Mouse (Mus musculus): ENCODE results near the gene Gm45785. TPM values are rescaled to one million over a fixed set of nuclear protein-coding genes. Genes with fewer than 3 reads are reported as not detected.
A peak's percentile ranks its signal among the peaks of the same experiment; 100 is the strongest.

Gm45785 gene
- polyA plus RNA-seq, 1 experiment from 2014 or later: not detected

- H3K27ac ChIP-seq (replicated peaks in 1 of 2; ENCODE audit: control insufficient read depth in 1 of 2, insufficient read depth in 1 of 2, low read depth in 2 of 2, low read length in 2 of 2): no peak within 1 kb of the TSS
- H3K4me1 ChIP-seq (ENCODE audit: control insufficient read depth in 2 of 2, insufficient read depth in 2 of 2, low read length in 2 of 2): peaks cover 0 to 6% of the 10 kb centered on the region in 2 experiments; a peak in 1 of 4 replicates
- peak within 1 kb of the TSS; percentile 48 to 53 for H3K4me3 ChIP-seq (ENCODE audit: control insufficient read depth in 1 of 2, insufficient read depth in 1 of 2, low read depth in 1 of 2, low read length in 2 of 2)
- no peaks in the 10 kb centered on the region for H3K36me3 ChIP-seq (ENCODE audit: control insufficient read depth, insufficient read depth, low read length)
- 2% methylated on average over 21 of the region's 21 CpGs for WGBS
- ATAC-seq (ENCODE audit: insufficient number of reproducible peaks, insufficient read depth, low FRiP score, low read depth): 0 out of 2 replicates have a peak, but pooled peaks have one; percentile 26
- H3K9me3 ChIP-seq (ENCODE audit: control insufficient read depth, low read length): no peaks in the 10 kb centered on the region
- peak within 1 kb of the TSS; percentile 77 for H3K4me2 ChIP-seq (ENCODE audit: low read length)
- H3K27me3 ChIP-seq (ENCODE audit: control insufficient read depth, insufficient read depth, low read length): no peaks in the 10 kb centered on the region
- H3K9ac ChIP-seq (ENCODE audit: low read length): peak within 1 kb of the TSS; percentile 64
Observed at GRCm38 (mm10) chr7:140821653-140822329, 34.3 kb downstream of the Gm45785 start, which contains the start of gene Zfp941. Gene Zfp941 (minus strand): TSS chr7:140822178.

- Histone ChIP-seq H3K36me3 (ENCODE audit: control insufficient read depth, insufficient read depth, low read length) (no peaks in the 10 kb centered on the region), H3K4me3 (ENCODE audit: control insufficient read depth in 1 of 2, insufficient read depth in 1 of 2, low read depth in 1 of 2, low read length in 2 of 2) (peak overlapping the region; percentile 48 to 53; a peak in 3 of 4 replicates), H3K9ac (ENCODE audit: low read length) (peak overlapping the region; percentile 64; the same call in 1 of the 2 replicates), H3K9me3 (ENCODE audit: control insufficient read depth, low read length) (no peaks in the 10 kb centered on the region), H3K27ac (replicated peaks in 1 of 2; ENCODE audit: control insufficient read depth in 1 of 2, insufficient read depth in 1 of 2, low read depth in 2 of 2, low read length in 2 of 2) (no peak overlapping the region), H3K4me1 (ENCODE audit: control insufficient read depth in 2 of 2, insufficient read depth in 2 of 2, low read length in 2 of 2) (peaks cover 0 to 6% of the 10 kb centered on the region in 2 experiments; a peak in 1 of 4 replicates), H3K4me2 (ENCODE audit: low read length) (peak overlapping the region; percentile 77), H3K27me3 (ENCODE audit: control insufficient read depth, insufficient read depth, low read length) (no peaks in the 10 kb centered on the region)
- WGBS: 51% methylated on average over 5 of the region's 5 CpGs
- no peak for ATAC-seq (ENCODE audit: insufficient number of reproducible peaks, insufficient read depth, low FRiP score, low read depth)
Observed at GRCm38 (mm10) chr7:140821305-140821652, 34.9 kb downstream of the Gm45785 start.

GRCm38 (mm10) chr7:140820173-140820572, 36.0 kb downstream of the Gm45785 start:
- Histone ChIP-seq H3K9me3 (ENCODE audit: control insufficient read depth, low read length) (no peaks in the 10 kb centered on the region), H3K4me1 (ENCODE audit: control insufficient read depth in 2 of 2, insufficient read depth in 2 of 2, low read length in 2 of 2) (peaks cover 0 to 6% of the 10 kb centered on the region in 2 experiments; a peak in 1 of 4 replicates), H3K36me3 (ENCODE audit: control insufficient read depth, insufficient read depth, low read length) (no peaks in the 10 kb centered on the region), H3K27me3 (ENCODE audit: control insufficient read depth, insufficient read depth, low read length) (no peaks in the 10 kb centered on the region), H3K4me2 (ENCODE audit: low read length) (no peak overlapping the region), H3K9ac (ENCODE audit: low read length) (no peak overlapping the region), H3K27ac (replicated peaks in 1 of 2; ENCODE audit: control insufficient read depth in 1 of 2, insufficient read depth in 1 of 2, low read depth in 2 of 2, low read length in 2 of 2) (no peak overlapping the region), H3K4me3 (ENCODE audit: control insufficient read depth in 1 of 2, insufficient read depth in 1 of 2, low read depth in 1 of 2, low read length in 2 of 2) (no peak overlapping the region)
- ATAC-seq (ENCODE audit: insufficient number of reproducible peaks, insufficient read depth, low FRiP score, low read depth): no peak
- 63% methylated on average over 4 of the region's 4 CpGs for WGBS

- H3K27ac ChIP-seq (replicated peaks in 1 of 2; ENCODE audit: control insufficient read depth in 1 of 2, insufficient read depth in 1 of 2, low read depth in 2 of 2, low read length in 2 of 2): no peak overlapping the region
- no peaks in the 10 kb centered on the region for H3K4me1 ChIP-seq (ENCODE audit: control insufficient read depth in 2 of 2, insufficient read depth in 2 of 2, low read length in 2 of 2)
- H3K27me3 ChIP-seq (ENCODE audit: control insufficient read depth, insufficient read depth, low read length): no peaks in the 10 kb centered on the region
- 83% methylated on average over 12 of the region's 12 CpGs for WGBS
- no peaks in the 10 kb centered on the region for H3K9me3 ChIP-seq (ENCODE audit: control insufficient read depth, low read length)
- ATAC-seq (ENCODE audit: insufficient number of reproducible peaks, insufficient read depth, low FRiP score, low read depth): no peak
- no peak overlapping the region for H3K4me3 ChIP-seq (ENCODE audit: control insufficient read depth in 1 of 2, insufficient read depth in 1 of 2, low read depth in 1 of 2, low read length in 2 of 2)
- no peak overlapping the region for H3K9ac ChIP-seq (ENCODE audit: low read length)
- H3K36me3 ChIP-seq (ENCODE audit: control insufficient read depth, insufficient read depth, low read length): no peaks in the 10 kb centered on the region
- no peak overlapping the region for H3K4me2 ChIP-seq (ENCODE audit: low read length)
Observed at GRCm38 (mm10) chr7:140812850-140813249, 43.3 kb downstream of the Gm45785 start.

- H3K27me3 ChIP-seq (ENCODE audit: control insufficient read depth, insufficient read depth, low read length): no peaks in the 10 kb centered on the region
- H3K9ac ChIP-seq (ENCODE audit: low read length): no peak overlapping the region
- H3K9me3 ChIP-seq (ENCODE audit: control insufficient read depth, low read length): no peaks in the 10 kb centered on the region
- no peak overlapping the region for H3K27ac ChIP-seq (replicated peaks in 1 of 2; ENCODE audit: control insufficient read depth in 1 of 2, insufficient read depth in 1 of 2, low read depth in 2 of 2, low read length in 2 of 2)
- H3K4me1 ChIP-seq (ENCODE audit: control insufficient read depth in 2 of 2, insufficient read depth in 2 of 2, low read length in 2 of 2): no peaks in the 10 kb centered on the region
- WGBS: 83% methylated on average over 13 of the region's 13 CpGs
- H3K4me2 ChIP-seq (ENCODE audit: low read length): no peak overlapping the region
- H3K4me3 ChIP-seq (ENCODE audit: control insufficient read depth in 1 of 2, insufficient read depth in 1 of 2, low read depth in 1 of 2, low read length in 2 of 2): no peak overlapping the region
- H3K36me3 ChIP-seq (ENCODE audit: control insufficient read depth, insufficient read depth, low read length): no peaks in the 10 kb centered on the region
- no peak for ATAC-seq (ENCODE audit: insufficient number of reproducible peaks, insufficient read depth, low FRiP score, low read depth)
Observed at GRCm38 (mm10) chr7:140811714-140812113, 44.4 kb downstream of the Gm45785 start.

DNA sequence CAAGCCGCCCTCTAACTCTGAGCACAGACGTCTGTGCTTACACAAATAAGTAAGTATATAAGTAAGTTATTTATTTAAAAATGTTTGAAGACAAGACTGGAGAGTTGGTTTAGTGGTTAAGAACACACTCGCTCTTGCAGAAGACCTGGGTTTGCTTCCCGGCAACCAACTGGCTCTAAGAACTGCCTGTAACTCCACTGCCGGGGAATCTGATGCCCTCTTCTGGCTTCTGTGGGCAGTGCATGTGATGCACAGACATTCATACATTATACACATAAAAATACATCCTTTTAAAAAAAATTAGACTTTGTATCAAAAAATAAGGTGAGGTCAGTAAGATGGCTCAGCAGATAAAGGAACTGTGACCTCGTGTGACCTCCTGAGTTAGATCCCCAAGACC, 45.6 kb downstream of the Gm45785 start:
- Histone ChIP-seq H3K9ac (ENCODE audit: low read length) (no peak overlapping the region), H3K4me2 (ENCODE audit: low read length) (no peak overlapping the region), H3K4me3 (ENCODE audit: control insufficient read depth in 1 of 2, insufficient read depth in 1 of 2, low read depth in 1 of 2, low read length in 2 of 2) (no peak overlapping the region), H3K27ac (replicated peaks in 1 of 2; ENCODE audit: control insufficient read depth in 1 of 2, insufficient read depth in 1 of 2, low read depth in 2 of 2, low read length in 2 of 2) (no peak overlapping the region), H3K4me1 (ENCODE audit: control insufficient read depth in 2 of 2, insufficient read depth in 2 of 2, low read length in 2 of 2) (no peaks in the 10 kb centered on the region), H3K36me3 (ENCODE audit: control insufficient read depth, insufficient read depth, low read length) (no peaks in the 10 kb centered on the region), H3K27me3 (ENCODE audit: control insufficient read depth, insufficient read depth, low read length) (no peaks in the 10 kb centered on the region), H3K9me3 (ENCODE audit: control insufficient read depth, low read length) (no peaks in the 10 kb centered on the region)
- no peak for ATAC-seq (ENCODE audit: insufficient number of reproducible peaks, insufficient read depth, low FRiP score, low read depth)
- 85% methylated on average over 6 of the region's 6 CpGs for WGBS

- no peaks in the 10 kb centered on the region for H3K9me3 ChIP-seq (ENCODE audit: control insufficient read depth, low read length)
- no peak overlapping the region for H3K4me2 ChIP-seq (ENCODE audit: low read length)
- no peak for ATAC-seq (ENCODE audit: insufficient number of reproducible peaks, insufficient read depth, low FRiP score, low read depth)
- H3K27ac ChIP-seq (replicated peaks in 1 of 2; ENCODE audit: control insufficient read depth in 1 of 2, insufficient read depth in 1 of 2, low read depth in 2 of 2, low read length in 2 of 2): no peak overlapping the region
- H3K27me3 ChIP-seq (ENCODE audit: control insufficient read depth, insufficient read depth, low read length): no peaks in the 10 kb centered on the region
- H3K36me3 ChIP-seq (ENCODE audit: control insufficient read depth, insufficient read depth, low read length): no peaks in the 10 kb centered on the region
- 13% methylated on average over 1 of the region's 1 CpGs for WGBS
- H3K9ac ChIP-seq (ENCODE audit: low read length): no peak overlapping the region
- H3K4me1 ChIP-seq (ENCODE audit: control insufficient read depth in 2 of 2, insufficient read depth in 2 of 2, low read length in 2 of 2): no peaks in the 10 kb centered on the region
- H3K4me3 ChIP-seq (ENCODE audit: control insufficient read depth in 1 of 2, insufficient read depth in 1 of 2, low read depth in 1 of 2, low read length in 2 of 2): no peak overlapping the region
Observed at GRCm38 (mm10) chr7:140805704-140806103, 50.4 kb downstream of the Gm45785 start.

GRCm38 (mm10) chr7:140802629-140803028, 53.5 kb downstream of the Gm45785 start:
- Histone ChIP-seq H3K27me3 (ENCODE audit: control insufficient read depth, insufficient read depth, low read length) (no peaks in the 10 kb centered on the region), H3K36me3 (ENCODE audit: control insufficient read depth, insufficient read depth, low read length) (no peaks in the 10 kb centered on the region), H3K4me1 (ENCODE audit: control insufficient read depth in 2 of 2, insufficient read depth in 2 of 2, low read length in 2 of 2) (no peaks in the 10 kb centered on the region), H3K27ac (replicated peaks in 1 of 2; ENCODE audit: control insufficient read depth in 1 of 2, insufficient read depth in 1 of 2, low read depth in 2 of 2, low read length in 2 of 2) (no peak overlapping the region), H3K9me3 (ENCODE audit: control insufficient read depth, low read length) (no peaks in the 10 kb centered on the region), H3K4me3 (ENCODE audit: control insufficient read depth in 1 of 2, insufficient read depth in 1 of 2, low read depth in 1 of 2, low read length in 2 of 2) (no peak overlapping the region), H3K9ac (ENCODE audit: low read length) (no peak overlapping the region), H3K4me2 (ENCODE audit: low read length) (no peak overlapping the region)
- no peak for ATAC-seq (ENCODE audit: insufficient number of reproducible peaks, insufficient read depth, low FRiP score, low read depth)
- 73% methylated on average over 6 of the region's 6 CpGs for WGBS

Measured in heart, embryonic 14.5 days (tissue).